Mouse (Mus musculus) brain, embryonic 14.5 days (tissue): Measurements from ENCODE around the gene Blm. TPM values are rescaled to one million over a fixed set of nuclear protein-coding genes. Genes with fewer than 3 reads are reported as not detected.
A peak's percentile ranks its signal among the peaks of the same experiment; 100 is the strongest.
"Not testable (repeated sequence)": the region's sequence is repeated elsewhere in the genome, so short reads cannot be mapped to it uniquely, and the experiment has no call there.

Experiments used
- DNase-seq: peaks from one replicate; pipeline ENCODE4 v3.0.0-alpha.2; 2011; ENCODE audit warnings: low read depth
- CTCF ChIP-seq: fragments of 200-500 bp; IDR thresholded peaks from 2 replicates; pipeline ENCODE4 v1.5.1; 2012; ENCODE audit warnings: inconsistent platforms, mild to moderate bottlenecking, moderate library complexity, borderline replicate concordance; ENCODE audit not compliant: insufficient read depth, insufficient read length; ENCODE audit errors: extremely low read depth
- POLR2A ChIP-seq: fragments of 200-500 bp; IDR thresholded peaks from 2 replicates; pipeline ENCODE4 v1.6.1; 2012; ENCODE audit warnings: mild to moderate bottlenecking, inconsistent platforms, borderline replicate concordance; ENCODE audit not compliant: poor library complexity, insufficient read depth, insufficient read length, severe bottlenecking; ENCODE audit errors: extremely low read depth
- polyA plus RNA-seq: library from polyadenylated mRNA; depleted of rRNA; stranded (reverse); fragments of >200 nt; gene quantifications from 2 replicates; pipeline ENCODE4 v1.2.3, GENCODE M21; 2012

Gene Blm
- polyA plus RNA-seq, 1 experiment = 11.7 TPM

GRCm38 (mm10) chr7:80512408-80513085 lies 22.4 kb downstream of the Blm start:
- TF ChIP-seq CTCF (no peak), POLR2A (no peak)
- DNase-seq = peak; percentile 65

- DNase-seq = not testable (repeated sequence)
Observed at GRCm38 (mm10) chr7:80507697-80508096, 27.2 kb downstream of the Blm start.

- TF ChIP-seq POLR2A = no peak
- TF ChIP-seq CTCF = no peak
- DNase-seq = no peak
Observed at GRCm38 (mm10) chr7:80506007-80506406, 28.9 kb downstream of the Blm start.

GRCm38 (mm10) chr7:80504920-80505319 lies 30.0 kb downstream of the Blm start:
- TF ChIP-seq CTCF (no peak), POLR2A (no peak)
- DNase-seq = no peak

- no peak for TF ChIP-seq CTCF
- no peak for TF ChIP-seq POLR2A
Observed at GRCm38 (mm10) chr7:80501006-80501405, 33.9 kb downstream of the Blm start.

GRCm38 (mm10) chr7:80500099-80500498 lies 34.8 kb downstream of the Blm start:
- no peak for DNase-seq

More at GRCm38 (mm10) chr7:80501006-80501405, 33.9 kb downstream of the Blm start:
- no peak for DNase-seq

GRCm38 (mm10) chr7:80499190-80499962 lies 35.5 kb downstream of the Blm start:
- no peak for DNase-seq
- TF ChIP-seq POLR2A (no peak), CTCF (no peak)

More at GRCm38 (mm10) chr7:80500099-80500498, 34.8 kb downstream of the Blm start:
- TF ChIP-seq CTCF (no peak), POLR2A (no peak)

- TF ChIP-seq CTCF = no peak
- no peak for TF ChIP-seq POLR2A
- DNase-seq = no peak
Observed at GRCm38 (mm10) chr7:80496656-80497055, 38.3 kb downstream of the Blm start.

GRCm38 (mm10) chr7:80495210-80495609 lies 39.7 kb downstream of the Blm start:
- TF ChIP-seq POLR2A (no peak), CTCF (no peak)
- DNase-seq = peak; percentile 6

- no peak for DNase-seq
- TF ChIP-seq POLR2A (no peak), CTCF (no peak)
Observed at GRCm38 (mm10) chr7:80491995-80492394, 42.9 kb downstream of the Blm start.

GRCm38 (mm10) chr7:80491086-80491485 lies 43.8 kb downstream of the Blm start:
- TF ChIP-seq POLR2A (no peak), CTCF (no peak)

GRCm38 (mm10) chr7:80490351-80490750 lies 44.6 kb downstream of the Blm start:
- TF ChIP-seq POLR2A = no peak
- TF ChIP-seq CTCF = no peak
- DNase-seq = no peak

More at GRCm38 (mm10) chr7:80491086-80491485, 43.8 kb downstream of the Blm start:
- DNase-seq = no peak
